Mouse (Mus musculus) ES-E14 (cell line): ENCODE results near the gene AW551984. TPM values are rescaled to one million over a fixed set of nuclear protein-coding genes. Genes with fewer than 3 reads are reported as not detected.

Source experiments
- DNase-seq: peaks from one replicate; pipeline ENCODE4 v3.0.0-alpha.2; 2013; ENCODE audit warnings: low read depth, low spot score
- H3K27ac ChIP-seq: 2 replicates; pipeline ENCODE4 v1.5.1; 2012; ENCODE audit warnings: low read depth, mild to moderate bottlenecking, low read length, moderate library complexity, mixed read lengths; ENCODE audit not compliant: poor library complexity, insufficient read depth, severe bottlenecking
- H3K36me3 ChIP-seq: 2 replicates; pipeline ENCODE4 v1.6.1; 2012; ENCODE audit warnings: mild to moderate bottlenecking, low read length, moderate library complexity, mixed read lengths; ENCODE audit not compliant: control insufficient read depth, poor library complexity, insufficient read depth, severe bottlenecking
- H3K4me1 ChIP-seq, 2 experiments: fragments of 150-350 bp in 1 of 2; sonication (generic) in 1 of 2; 2 replicates each; pipeline ENCODE4 v1.6.1; 2012; ENCODE audit warnings: low read length in 2 of 2, mild to moderate bottlenecking in 1 of 2, mixed read lengths in 1 of 2; ENCODE audit not compliant: control insufficient read depth in 2 of 2, insufficient read depth in 2 of 2, poor library complexity in 1 of 2
- H3K4me3 ChIP-seq, 2 experiments: fragments of 150-350 bp in 1 of 2; sonication (generic) in 1 of 2; 2 replicates each; pipeline ENCODE4 v1.5.1; 2012; ENCODE audit warnings: low read length in 2 of 2, low read depth in 1 of 2, mild to moderate bottlenecking in 1 of 2, mixed read lengths in 1 of 2; ENCODE audit not compliant: insufficient read depth in 1 of 2, poor library complexity in 1 of 2, severe bottlenecking in 1 of 2
- H3K9ac ChIP-seq: 2 replicates; pipeline ENCODE4 v1.6.1; 2012; ENCODE audit warnings: low read depth, mild to moderate bottlenecking, low read length, mixed read lengths; ENCODE audit not compliant: poor library complexity, insufficient read depth, severe bottlenecking
- H3K9me3 ChIP-seq: fragments of 150-350 bp; sonication (generic); 2 replicates; pipeline ENCODE4 v1.6.1; 2012; ENCODE audit warnings: low read depth, mild to moderate bottlenecking, low read length; ENCODE audit not compliant: control insufficient read depth, insufficient read depth
- CHD2 ChIP-seq: IDR thresholded peaks from 2 replicates; pipeline ENCODE4 v1.6.1; 2014; ENCODE audit warnings: mild to moderate bottlenecking, low read depth, low read length, inconsistent platforms
- HCFC1 ChIP-seq: IDR thresholded peaks from 2 replicates; pipeline ENCODE4 v1.6.1; 2012; ENCODE audit warnings: low read length, inconsistent platforms, borderline replicate concordance; ENCODE audit not compliant: insufficient read depth
- MAFK ChIP-seq: IDR thresholded peaks from 2 replicates; pipeline ENCODE4 v1.6.1; 2014; ENCODE audit warnings: mild to moderate bottlenecking, low read depth, low read length, inconsistent platforms; ENCODE audit not compliant: insufficient read depth
- ZC3H11A ChIP-seq: IDR thresholded peaks from 2 replicates; pipeline ENCODE4 v1.6.1; 2012; ENCODE audit warnings: low read depth, mild to moderate bottlenecking, inconsistent platforms, low read length, borderline replicate concordance
- ZNF384 ChIP-seq: IDR thresholded peaks from 2 replicates; pipeline ENCODE4 v1.6.1; 2012; ENCODE audit warnings: low read depth, low read length, inconsistent platforms
- in situ Hi-C, 2 experiments: fragments of 600-800 bp; cut with MboI; formaldehyde crosslinking; loops; one replicate each; pipeline ENCODE4 v1.15.1; 2025; ENCODE audit warnings: low sequenced_read_pairs in 2 of 2, inconsistent platforms in 1 of 2; ENCODE audit not compliant: unreplicated experiment in 2 of 2
- total RNA-seq: library from RNA; depleted of rRNA; stranded (reverse); fragments of 300-350 nt; gene quantifications from 2 replicates; pipeline ENCODE4 v1.2.3, GENCODE M21; 2012

Gene AW551984
- total RNA-seq, 1 experiment = 2.0 TPM

- TF ChIP-seq MAFK (no peak), ZC3H11A (no peak), CHD2 (no peak), HCFC1 (no peak), ZNF384 (no peak)
- Histone ChIP-seq H3K4me1 (no peaks in the 10 kb centered on the region), H3K9ac (no peak within 1 kb of the TSS), H3K27ac (no peak within 1 kb of the TSS), H3K36me3 (no peaks in the 10 kb centered on the region), H3K4me3 (no peak within 1 kb of the TSS), H3K9me3 (no peaks in the 10 kb centered on the region)
- in situ Hi-C loops = no loop called here
- no peak for DNase-seq
These were observed 6.2 kb upstream of the AW551984 start, which contains the start of gene Olfr148 for GRCm38 (mm10) chr9:39610355-39610754. TSS of gene Olfr148 (plus strand) at chr9:39610655.

GRCm38 (mm10) chr9:39608497-39608896 lies 4.3 kb upstream of the AW551984 start:
- no peaks in the 10 kb centered on the region for H3K9me3 ChIP-seq
- no peak overlapping the region for H3K4me3 ChIP-seq
- no peak for DNase-seq
- peaks cover 0 to 2% of the 10 kb centered on the region in 2 experiments; a peak in 1 of 4 replicates for H3K4me1 ChIP-seq
- in situ Hi-C loops = no loop called here
- no peaks in the 10 kb centered on the region for H3K36me3 ChIP-seq
- no peak overlapping the region for H3K27ac ChIP-seq
- H3K9ac ChIP-seq = no peak overlapping the region
- TF ChIP-seq ZC3H11A (no peak), CHD2 (no peak), HCFC1 (no peak)

- H3K27ac ChIP-seq = no peak overlapping the region
- TF ChIP-seq MAFK = no peak
- no peak for TF ChIP-seq CHD2
- TF ChIP-seq ZC3H11A = no peak
- TF ChIP-seq ZNF384 = no peak
- no peak for TF ChIP-seq HCFC1
- peak; percentile 16 for DNase-seq
- in situ Hi-C loops = no loop called here
- H3K9me3 ChIP-seq = no peaks in the 10 kb centered on the region
- H3K9ac ChIP-seq = no peak overlapping the region
- no peaks in the 10 kb centered on the region for H3K36me3 ChIP-seq
- peak overlapping the region in 1 of 2 experiments; percentile 51; a peak in 2 of 4 replicates for H3K4me3 ChIP-seq
- peaks cover 3 to 4% of the 10 kb centered on the region in 2 experiments; a peak in 3 of 4 replicates for H3K4me1 ChIP-seq
These were observed 814 bp downstream of the AW551984 start for GRCm38 (mm10) chr9:39603333-39603845.

- Histone ChIP-seq H3K27ac (no peak overlapping the region), H3K4me1 (peaks cover 3 to 4% of the 10 kb centered on the region in 2 experiments; a peak in 3 of 4 replicates), H3K4me3 (peak overlapping the region in 1 of 2 experiments; percentile 51; a peak in 2 of 4 replicates), H3K9me3 (no peaks in the 10 kb centered on the region), H3K36me3 (no peaks in the 10 kb centered on the region), H3K9ac (no peak overlapping the region)
- DNase-seq = peak; percentile 17
- in situ Hi-C loops = no loop called here
- no peak for TF ChIP-seq ZNF384
- no peak for TF ChIP-seq ZC3H11A
- TF ChIP-seq HCFC1 = no peak
- TF ChIP-seq CHD2 = no peak
- no peak for TF ChIP-seq MAFK
These were observed 1.5 kb downstream of the AW551984 start for GRCm38 (mm10) chr9:39602536-39603332.
